Mouse (Mus musculus) C2C12 (cell line): ENCODE data around the gene Nol4l. TPM values are rescaled to one million over a fixed set of nuclear protein-coding genes. Genes with fewer than 3 reads are reported as not detected.

Experiments
- H3K27me3 ChIP-seq: one replicate; pipeline ENCODE4 v1.6.1; 2011; ENCODE audit not compliant: control insufficient read depth, insufficient read depth, insufficient read length
- H3K36me3 ChIP-seq: one replicate; pipeline ENCODE4 v1.6.1; 2011; ENCODE audit not compliant: control insufficient read depth, insufficient read depth
- H3K4me3 ChIP-seq: one replicate; pipeline ENCODE4 v1.5.1; 2011; ENCODE audit warnings: mild to moderate bottlenecking, control low read depth; ENCODE audit not compliant: poor library complexity, insufficient read depth, severe bottlenecking
- H3K79me2 ChIP-seq: one replicate; pipeline ENCODE4 v1.6.1; 2011; ENCODE audit not compliant: control insufficient read depth, insufficient read depth
- H3K79me3 ChIP-seq: one replicate; pipeline ENCODE4 v1.6.1; 2011; ENCODE audit warnings: low read depth, control low read depth
- H3ac ChIP-seq: one replicate; pipeline ENCODE3; 2011; ENCODE audit warnings: low read depth; ENCODE audit not compliant: control insufficient read depth, insufficient read length
- CEBPB ChIP-seq: IDR thresholded peaks from one replicate; pipeline ENCODE4 v1.6.1; 2011; ENCODE audit warnings: low read depth, mild to moderate bottlenecking, control low read depth, moderate library complexity
- CTCF ChIP-seq: IDR thresholded peaks from one replicate; pipeline ENCODE4 v1.5.1; 2011; ENCODE audit not compliant: control insufficient read depth, insufficient read depth, insufficient read length
- FOSL1 ChIP-seq: IDR thresholded peaks from one replicate; pipeline ENCODE4 v1.8.0; 2011; ENCODE audit warnings: mild to moderate bottlenecking, low read length; ENCODE audit not compliant: poor library complexity, insufficient read depth, severe bottlenecking
- MAX ChIP-seq: IDR thresholded peaks from one replicate; pipeline ENCODE4 v1.6.1; 2011; ENCODE audit warnings: mild to moderate bottlenecking, control low read depth
- MYOD1 ChIP-seq: IDR thresholded peaks from one replicate; pipeline ENCODE4 v1.6.1; 2011; ENCODE audit warnings: low read depth; ENCODE audit not compliant: control insufficient read depth, insufficient read length
- MYOG ChIP-seq: IDR thresholded peaks from one replicate; pipeline ENCODE4 v1.6.1; 2011; ENCODE audit not compliant: control insufficient read depth, insufficient read length; ENCODE audit errors: extremely low read depth
- USF1 ChIP-seq: IDR thresholded peaks from one replicate; pipeline ENCODE4 v1.6.1; 2011; ENCODE audit warnings: low read depth, mild to moderate bottlenecking, control low read depth, moderate library complexity
- long read RNA-seq, 2 experiments: library from polyadenylated mRNA; unstranded; transcript quantifications; one replicate each; pipeline ENCODE4 v2.0.0; 2019 to 2020
- polyA plus RNA-seq: library from polyadenylated mRNA; unstranded; fragments of >200 nt; fragmentation: generic; extraction: Trizol; gene quantifications from one replicate; pipeline ENCODE4 v1.2.1, GENCODE M21; 2012; ENCODE audit warnings: missing spikeins

Nol4l gene
- 0.42 TPM for polyA plus RNA-seq
- long read RNA-seq, experiment 1, partial matches to known transcripts: 1 of 3 reads
- long read RNA-seq, experiment 1, other reads (novel, unspliced or antisense): 2 of 3 reads
- long read RNA-seq, experiment 2, partial matches to known transcripts: 0 of 1 reads
- long read RNA-seq, experiment 2, other reads (novel, unspliced or antisense): 1 of 1 reads

DNA sequence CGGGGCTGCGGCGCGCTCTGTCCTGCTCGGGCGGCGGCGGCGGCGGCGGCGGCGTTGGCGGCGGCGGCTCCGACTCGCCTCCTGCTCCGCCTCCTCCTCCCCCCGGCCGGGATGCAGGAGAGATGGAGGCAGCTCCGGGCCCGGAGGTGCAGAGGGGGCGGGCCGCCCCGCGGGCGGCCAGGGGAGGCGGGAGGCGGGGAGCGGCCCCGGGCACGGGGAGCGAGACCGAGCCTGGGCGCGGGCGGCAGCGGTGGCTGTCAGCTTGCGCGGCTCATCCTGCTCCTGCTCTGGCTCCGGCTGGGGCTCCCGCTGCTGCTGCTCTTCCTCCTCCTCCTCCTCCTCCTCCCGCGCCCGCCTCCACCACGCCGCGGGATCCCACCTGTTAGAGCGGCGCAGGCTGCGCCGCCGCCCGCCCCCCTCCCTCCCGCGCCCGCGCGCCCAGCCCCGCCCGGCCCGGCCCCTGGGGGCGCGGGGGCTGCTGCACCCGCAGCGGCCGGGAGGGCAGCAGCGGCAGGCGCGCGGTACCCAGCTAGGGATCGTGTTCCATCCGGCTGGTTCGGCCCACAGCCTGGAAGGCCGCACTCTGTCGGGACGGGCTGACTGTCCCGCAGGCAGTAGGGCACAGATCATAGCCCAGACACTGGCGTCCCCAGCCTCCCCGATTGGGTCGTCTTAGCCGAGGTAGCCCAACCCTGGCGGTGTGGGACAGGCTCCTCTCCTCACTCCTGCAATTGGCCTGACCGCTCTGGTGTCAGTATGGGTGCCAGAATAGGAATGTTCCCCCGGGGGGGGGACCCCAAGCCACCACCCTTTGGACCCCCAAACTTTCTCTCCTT lies at the start of gene Nol4l:
Gene Nol4l, minus strand, starts transcription at position 41 of the 836 bp plus-strand sequence.
- no peak for TF ChIP-seq MAX
- TF ChIP-seq CEBPB: no peak
- TF ChIP-seq MYOD1: no peak
- TF ChIP-seq MYOG: no peak
- TF ChIP-seq USF1: no peak
- TF ChIP-seq CTCF: no peak
- TF ChIP-seq FOSL1: no peak
- Histone ChIP-seq H3K79me3 (no peaks in the 10 kb centered on the region), H3K27me3 (peaks cover 47% of the 10 kb centered on the region), H3K4me3 (peak within 1 kb of the TSS; percentile 23), H3K36me3 (no peaks in the 10 kb centered on the region), H3ac (peak within 1 kb of the TSS; percentile 6), H3K79me2 (no peaks in the 10 kb centered on the region)

DNA sequence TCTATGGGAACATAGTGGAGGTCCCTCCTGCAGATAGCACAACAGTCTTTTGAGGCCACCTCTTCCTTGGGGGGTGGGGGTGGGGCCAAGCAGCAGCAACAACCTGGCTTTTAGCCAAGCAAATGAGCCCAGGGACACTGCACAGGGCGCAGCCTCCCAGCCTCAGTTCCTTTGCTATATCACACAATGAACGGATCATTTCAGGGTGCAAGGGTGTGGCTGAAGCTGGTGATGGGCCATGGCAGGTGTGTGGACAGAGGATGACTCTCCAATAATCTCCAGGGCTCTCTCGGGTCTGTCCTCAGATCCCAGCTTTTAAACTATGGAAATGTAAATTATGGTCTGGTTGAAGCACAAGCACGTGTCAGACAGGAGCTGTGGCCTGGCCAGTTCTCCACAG lies 47.4 kb upstream of the Nol4l start:
- Histone ChIP-seq H3K27me3 (no peaks in the 10 kb centered on the region), H3K36me3 (no peaks in the 10 kb centered on the region), H3ac (no peak overlapping the region), H3K4me3 (no peak overlapping the region), H3K79me3 (no peaks in the 10 kb centered on the region), H3K79me2 (no peaks in the 10 kb centered on the region)
- TF ChIP-seq MYOD1: peak; percentile 80
- TF ChIP-seq MAX: no peak

DNA sequence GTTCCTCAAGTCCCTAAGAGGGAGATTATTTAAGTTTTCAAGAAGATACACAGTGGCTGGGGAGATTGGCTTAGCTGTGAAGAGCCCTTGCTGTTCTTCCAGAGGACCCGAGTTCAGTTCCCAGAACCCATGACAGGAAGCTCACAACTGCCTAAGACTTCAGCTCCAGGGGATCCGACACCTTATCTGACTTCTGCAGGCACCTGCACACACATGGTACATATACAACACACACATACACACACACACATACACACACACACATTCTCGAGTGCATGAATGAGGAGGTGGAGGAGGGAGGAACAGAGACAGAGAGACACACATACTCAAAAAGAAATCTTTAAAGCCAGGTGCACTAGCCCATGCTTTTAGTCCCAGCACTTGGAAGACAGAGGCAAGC lies 46.4 kb upstream of the Nol4l start:
- H3K79me2 ChIP-seq: no peaks in the 10 kb centered on the region
- TF ChIP-seq MAX (no peak), CTCF (no peak), MYOG (no peak), FOSL1 (no peak), USF1 (no peak), CEBPB (no peak), MYOD1 (no peak)

DNA sequence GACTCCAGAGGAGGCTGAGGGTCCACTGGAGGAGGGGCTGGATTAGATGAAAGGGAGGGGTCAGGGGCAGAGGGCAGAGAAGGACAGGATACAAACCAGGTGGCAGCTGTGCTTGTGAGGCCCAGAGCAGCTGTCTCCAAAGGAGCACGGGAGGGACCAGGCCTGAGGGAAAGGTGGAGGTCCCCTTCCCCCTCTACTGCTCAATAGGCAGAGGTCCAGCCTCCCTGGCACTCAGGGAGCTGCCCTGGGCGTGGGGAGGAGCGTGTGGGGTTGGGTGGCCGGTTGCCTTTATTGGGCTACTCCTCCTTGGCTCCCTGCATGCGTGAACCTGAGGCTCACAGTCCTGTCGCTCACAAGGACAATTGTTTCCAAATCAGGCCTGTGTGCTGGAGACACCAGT lies 45.8 kb upstream of the Nol4l start:
- H3K4me3 ChIP-seq: no peak overlapping the region
- no peak for TF ChIP-seq USF1
- no peak for TF ChIP-seq MYOD1
- TF ChIP-seq CEBPB: no peak
- TF ChIP-seq MAX: no peak
- no peak for TF ChIP-seq FOSL1
- no peak for TF ChIP-seq CTCF
- TF ChIP-seq MYOG: no peak
- H3K27me3 ChIP-seq: no peaks in the 10 kb centered on the region
- no peak overlapping the region for H3ac ChIP-seq
- H3K79me2 ChIP-seq: no peaks in the 10 kb centered on the region
- H3K36me3 ChIP-seq: no peaks in the 10 kb centered on the region
- H3K79me3 ChIP-seq: no peaks in the 10 kb centered on the region

More for the DNA sequence above, 46.4 kb upstream of the Nol4l start:
- no peaks in the 10 kb centered on the region for H3K27me3 ChIP-seq
- H3K79me3 ChIP-seq: no peaks in the 10 kb centered on the region
- H3ac ChIP-seq: no peak overlapping the region
- H3K4me3 ChIP-seq: no peak overlapping the region
- no peaks in the 10 kb centered on the region for H3K36me3 ChIP-seq

DNA sequence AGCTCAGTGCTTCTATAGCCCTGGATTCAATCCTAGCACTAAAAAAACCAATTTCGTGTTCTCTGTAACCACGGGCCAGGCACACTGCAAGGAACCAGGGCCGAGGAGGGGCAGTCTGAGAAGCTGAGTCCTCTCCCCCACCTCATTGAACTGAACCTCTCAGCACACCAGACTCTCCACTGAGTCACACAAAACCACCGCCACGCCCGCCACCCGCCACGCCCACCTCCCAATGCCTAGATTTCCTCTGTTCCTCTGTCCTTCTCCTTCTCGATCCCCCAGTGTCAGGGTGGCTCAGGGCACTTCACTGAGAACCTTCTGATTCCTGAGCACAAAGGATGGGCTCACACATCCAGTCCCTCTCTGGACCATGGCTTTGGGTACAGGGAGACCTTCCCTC lies 43.3 kb upstream of the Nol4l start:
- no peak overlapping the region for H3ac ChIP-seq
- no peaks in the 10 kb centered on the region for H3K36me3 ChIP-seq
- no peaks in the 10 kb centered on the region for H3K79me3 ChIP-seq
- H3K4me3 ChIP-seq: no peak overlapping the region
- H3K79me2 ChIP-seq: no peaks in the 10 kb centered on the region
- H3K27me3 ChIP-seq: no peaks in the 10 kb centered on the region
- no peak for TF ChIP-seq MAX
- no peak for TF ChIP-seq MYOG
- no peak for TF ChIP-seq CEBPB
- TF ChIP-seq USF1: no peak
- no peak for TF ChIP-seq FOSL1
- no peak for TF ChIP-seq MYOD1
- TF ChIP-seq CTCF: no peak
